Mouse (Mus musculus) heart, embryonic 10.5 days (tissue): ENCODE measurements around the gene Tfb1m. TPM values are rescaled to one million over a fixed set of nuclear protein-coding genes. Genes with fewer than 3 reads are reported as not detected.

Source experiments
- DNase-seq: peaks from one replicate; pipeline ENCODE4 v3.0.0-alpha.2; 2017; ENCODE audit warnings: low spot score
- H3K27ac ChIP-seq: fragments of 300-500 bp; sonication (generic); 2 replicates; pipeline ENCODE4 v1.5.1; 2016; ENCODE audit warnings: mild to moderate bottlenecking
- H3K27me3 ChIP-seq: fragments of 300-500 bp; sonication (generic); 2 replicates; pipeline ENCODE4 v1.6.1; 2016; ENCODE audit warnings: mild to moderate bottlenecking; ENCODE audit not compliant: poor library complexity, insufficient read depth, severe bottlenecking
- H3K36me3 ChIP-seq: fragments of 300-500 bp; sonication (generic); 2 replicates; pipeline ENCODE4 v1.6.1; 2016; ENCODE audit warnings: mild to moderate bottlenecking, moderate library complexity
- H3K4me1 ChIP-seq: fragments of 300-500 bp; sonication (generic); 2 replicates; pipeline ENCODE4 v1.6.1; 2016; ENCODE audit warnings: mild to moderate bottlenecking
- H3K4me3 ChIP-seq: fragments of 300-500 bp; sonication (generic); 2 replicates; pipeline ENCODE4 v1.5.1; 2016; ENCODE audit warnings: mild to moderate bottlenecking, moderate library complexity
- H3K9me3 ChIP-seq: fragments of 300-500 bp; sonication (generic); 2 replicates; pipeline ENCODE4 v1.6.1; 2016; ENCODE audit warnings: mild to moderate bottlenecking, moderate library complexity
- WGBS: fragments of 180-500 bp; shearing (Covaris S2); methylation state at CpG from one replicate; pipeline ENCODE4 v1.1.7; 2016; 5-methylcytosine and 5-hydroxymethylcytosine counted together
- polyA plus RNA-seq: library from polyadenylated mRNA; unstranded; fragments of >200 nt; fragmentation: Nextera tagmentation; extraction: Ambion mirVana; gene quantifications from 2 replicates; pipeline ENCODE4 v1.2.1, GENCODE M21; 2016

The Tfb1m gene
- polyA plus RNA-seq, 1 experiment from 2014 or later = 17.0 TPM

- WGBS = 80% methylated on average over 2 of the region's 2 CpGs
- no peak overlapping the region for H3K27ac ChIP-seq
- H3K27me3 ChIP-seq = no peaks in the 10 kb centered on the region
- H3K4me1 ChIP-seq = no peaks in the 10 kb centered on the region
- peaks cover 20% of the 10 kb centered on the region; the same call in 1 of the 2 replicates for H3K36me3 ChIP-seq
- no peak for DNase-seq
- no peaks in the 10 kb centered on the region for H3K9me3 ChIP-seq
- no peak overlapping the region for H3K4me3 ChIP-seq
These were observed 17.3 kb downstream of the Tfb1m start for GRCm38 (mm10) chr17:3540304-3540703.

GRCm38 (mm10) chr17:3533425-3533824, 24.2 kb downstream of the Tfb1m start:
- no peak for DNase-seq
- Histone ChIP-seq H3K36me3 (peaks cover 3% of the 10 kb centered on the region; the same call in 1 of the 2 replicates), H3K9me3 (no peaks in the 10 kb centered on the region), H3K4me3 (no peak overlapping the region), H3K4me1 (no peaks in the 10 kb centered on the region), H3K27me3 (no peaks in the 10 kb centered on the region), H3K27ac (no peak overlapping the region)
- 19% methylated on average over 1 of the region's 1 CpGs for WGBS

- Histone ChIP-seq H3K9me3 (no peaks in the 10 kb centered on the region), H3K4me3 (no peak within 1 kb of the TSS), H3K36me3 (peaks cover 3% of the 10 kb centered on the region; the same call in 1 of the 2 replicates), H3K4me1 (peaks cover 6% of the 10 kb centered on the region; the same call in 1 of the 2 replicates), H3K27ac (no peak within 1 kb of the TSS), H3K27me3 (no peaks in the 10 kb centered on the region)
- DNase-seq = no peak
- 84% methylated on average over 4 of the region's 4 CpGs for WGBS
These were observed 25.3 kb downstream of the Tfb1m start, which contains the start of gene Cldn20 for GRCm38 (mm10) chr17:3532254-3532653. TSS of gene Cldn20 (plus strand) at chr17:3532554.

- H3K36me3 ChIP-seq = peaks cover 3% of the 10 kb centered on the region; the same call in 1 of the 2 replicates
- H3K4me1 ChIP-seq = peaks cover 6% of the 10 kb centered on the region; the same call in 1 of the 2 replicates
- no peak overlapping the region for H3K27ac ChIP-seq
- WGBS = 67% methylated on average over 1 of the region's 1 CpGs
- DNase-seq = no peak
- H3K9me3 ChIP-seq = no peaks in the 10 kb centered on the region
- no peaks in the 10 kb centered on the region for H3K27me3 ChIP-seq
- H3K4me3 ChIP-seq = no peak overlapping the region
These were observed 25.9 kb downstream of the Tfb1m start for GRCm38 (mm10) chr17:3531641-3532040.

GRCm38 (mm10) chr17:3530549-3530948, 27.0 kb downstream of the Tfb1m start:
- H3K27ac ChIP-seq = no peak overlapping the region
- H3K36me3 ChIP-seq = peaks cover 3% of the 10 kb centered on the region; the same call in 1 of the 2 replicates
- 74% methylated on average over 7 of the region's 7 CpGs for WGBS
- no peak for DNase-seq
- H3K4me1 ChIP-seq = peaks cover 6% of the 10 kb centered on the region; the same call in 1 of the 2 replicates
- no peaks in the 10 kb centered on the region for H3K27me3 ChIP-seq
- no peaks in the 10 kb centered on the region for H3K9me3 ChIP-seq
- H3K4me3 ChIP-seq = no peak overlapping the region

GRCm38 (mm10) chr17:3529523-3529922, 28.1 kb downstream of the Tfb1m start:
- H3K9me3 ChIP-seq = no peaks in the 10 kb centered on the region
- H3K27me3 ChIP-seq = no peaks in the 10 kb centered on the region
- H3K4me3 ChIP-seq = no peak overlapping the region
- DNase-seq = no peak
- peaks cover 3% of the 10 kb centered on the region; the same call in 1 of the 2 replicates for H3K36me3 ChIP-seq
- H3K27ac ChIP-seq = no peak overlapping the region
- 40% methylated on average over 3 of the region's 3 CpGs for WGBS
- peaks cover 6% of the 10 kb centered on the region; the same call in 1 of the 2 replicates for H3K4me1 ChIP-seq

- Histone ChIP-seq H3K9me3 (no peaks in the 10 kb centered on the region), H3K36me3 (peaks cover 3% of the 10 kb centered on the region; the same call in 1 of the 2 replicates), H3K4me1 (peaks cover 6% of the 10 kb centered on the region; the same call in 1 of the 2 replicates), H3K27ac (no peak overlapping the region), H3K4me3 (no peak overlapping the region), H3K27me3 (no peaks in the 10 kb centered on the region)
- DNase-seq = no peak
- 54% methylated on average over 6 of the region's 6 CpGs for WGBS
These were observed 29.6 kb downstream of the Tfb1m start for GRCm38 (mm10) chr17:3527841-3528471.

GRCm38 (mm10) chr17:3520344-3520743, 37.2 kb downstream of the Tfb1m start:
- H3K4me1 ChIP-seq = no peaks in the 10 kb centered on the region
- no peaks in the 10 kb centered on the region for H3K27me3 ChIP-seq
- no peaks in the 10 kb centered on the region for H3K9me3 ChIP-seq
- 93% methylated on average over 5 of the region's 5 CpGs for WGBS
- no peak for DNase-seq
- peaks cover 15% of the 10 kb centered on the region; the same call in 1 of the 2 replicates for H3K36me3 ChIP-seq
- H3K27ac ChIP-seq = no peak overlapping the region
- no peak overlapping the region for H3K4me3 ChIP-seq

GRCm38 (mm10) chr17:3516406-3516805, 41.2 kb downstream of the Tfb1m start:
- H3K36me3 ChIP-seq = peaks cover 13% of the 10 kb centered on the region; the same call in 1 of the 2 replicates
- H3K4me3 ChIP-seq = no peak overlapping the region
- H3K9me3 ChIP-seq = no peaks in the 10 kb centered on the region
- WGBS = 81% methylated on average over 9 of the region's 9 CpGs
- peak; percentile 17 for DNase-seq
- H3K27me3 ChIP-seq = no peaks in the 10 kb centered on the region
- H3K4me1 ChIP-seq = no peaks in the 10 kb centered on the region
- no peak overlapping the region for H3K27ac ChIP-seq

- peak; percentile 67 for DNase-seq
- Histone ChIP-seq H3K36me3 (peaks cover 13% of the 10 kb centered on the region; the same call in 1 of the 2 replicates), H3K4me1 (no peaks in the 10 kb centered on the region), H3K9me3 (no peaks in the 10 kb centered on the region), H3K27me3 (no peaks in the 10 kb centered on the region), H3K27ac (no peak overlapping the region), H3K4me3 (no peak overlapping the region)
- WGBS = 89% methylated on average over 8 of the region's 8 CpGs
These were observed 41.7 kb downstream of the Tfb1m start for GRCm38 (mm10) chr17:3515851-3516250.

- DNase-seq = peak; percentile 11
- H3K36me3 ChIP-seq = peaks cover 9% of the 10 kb centered on the region; the same call in 1 of the 2 replicates
- WGBS = 82% methylated on average over 5 of the region's 5 CpGs
- H3K27me3 ChIP-seq = no peaks in the 10 kb centered on the region
- no peak overlapping the region for H3K4me3 ChIP-seq
- H3K9me3 ChIP-seq = no peaks in the 10 kb centered on the region
- H3K4me1 ChIP-seq = no peaks in the 10 kb centered on the region
- H3K27ac ChIP-seq = no peak overlapping the region
These were observed 43.3 kb downstream of the Tfb1m start for GRCm38 (mm10) chr17:3514316-3514715.

GRCm38 (mm10) chr17:3509841-3510240, 47.7 kb downstream of the Tfb1m start:
- H3K27me3 ChIP-seq = no peaks in the 10 kb centered on the region

GRCm38 (mm10) chr17:3506508-3506907, 51.1 kb downstream of the Tfb1m start:
- Histone ChIP-seq H3K36me3 (no peaks in the 10 kb centered on the region), H3K4me3 (no peak overlapping the region), H3K27me3 (no peaks in the 10 kb centered on the region), H3K4me1 (no peaks in the 10 kb centered on the region), H3K9me3 (no peaks in the 10 kb centered on the region), H3K27ac (no peak overlapping the region)
- DNase-seq = no peak
- 89% methylated on average over 8 of the region's 8 CpGs for WGBS

More at GRCm38 (mm10) chr17:3509841-3510240, 47.7 kb downstream of the Tfb1m start:
- WGBS = 14% methylated on average over 1 of the region's 1 CpGs
- Histone ChIP-seq H3K36me3 (no peaks in the 10 kb centered on the region), H3K4me3 (no peak overlapping the region), H3K4me1 (no peaks in the 10 kb centered on the region), H3K9me3 (no peaks in the 10 kb centered on the region), H3K27ac (no peak overlapping the region)
- DNase-seq = no peak
